Mouse (Mus musculus) testis, adult 2 months (tissue): ENCODE data around the gene Fosl1.

Experiments used
- CTCF ChIP-seq: fragments of 200-500 bp; IDR thresholded peaks from 2 replicates; pipeline ENCODE4 v1.5.1; 2012; ENCODE audit warnings: low read depth, mild to moderate bottlenecking, inconsistent platforms, low read length, moderate library complexity; ENCODE audit not compliant: control insufficient read depth, insufficient read depth, insufficient replicate concordance
- POLR2A ChIP-seq: fragments of 200-500 bp; IDR thresholded peaks from 2 replicates; pipeline ENCODE4 v1.6.1; 2012; ENCODE audit warnings: low read depth, mild to moderate bottlenecking, inconsistent platforms, low read length, moderate library complexity; ENCODE audit not compliant: control insufficient read depth

DNA sequence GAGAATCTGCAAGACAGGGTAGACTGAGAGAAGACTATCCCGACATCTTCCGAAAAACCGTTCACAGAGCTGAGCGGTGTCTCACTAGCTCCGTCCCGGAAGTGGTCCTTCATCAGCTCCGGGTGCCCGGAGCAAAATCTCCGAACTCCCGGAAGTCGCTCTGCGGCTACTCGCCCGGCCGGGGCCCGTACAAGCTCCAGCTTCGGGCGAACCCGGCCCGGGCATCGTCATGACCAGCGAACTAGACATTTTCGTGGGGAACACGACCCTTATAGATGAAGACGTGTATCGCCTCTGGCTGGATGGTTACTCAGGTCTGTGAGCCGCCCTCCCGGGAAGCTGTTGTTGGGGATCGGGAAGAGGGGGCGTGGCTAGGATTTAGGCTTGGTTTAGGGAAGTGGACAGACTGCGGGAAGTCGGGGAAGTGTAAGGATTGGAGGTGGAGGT is 13.1 kb downstream of the Fosl1 start, which contains the start of gene Fibp:
- TF ChIP-seq CTCF (no peak), POLR2A (peak; percentile 73)
